Mouse (Mus musculus) heart, embryonic 12.5 days (tissue): ENCODE data around the gene Igsf3. TPM values are rescaled to one million over a fixed set of nuclear protein-coding genes. Genes with fewer than 3 reads are reported as not detected.
A peak's percentile ranks its signal among the peaks of the same experiment; 100 is the strongest.

Experiments
- ATAC-seq: fragments of 200-750 bp; cut with Nextera tagmentation; 2 replicates; pipeline ENCODE4 v1.8.0; 2017; ENCODE audit warnings: moderate TSS enrichment, moderate library complexity; ENCODE audit not compliant: insufficient number of reproducible peaks, low FRiP score
- H3K27ac ChIP-seq: fragments of 300-500 bp; sonication (generic); 2 replicates; pipeline ENCODE4 v1.5.1; 2016; ENCODE audit warnings: mild to moderate bottlenecking, moderate library complexity; ENCODE audit not compliant: poor library complexity, severe bottlenecking
- H3K27me3 ChIP-seq: fragments of 300-500 bp; sonication (generic); replicated peaks from 2 replicates; pipeline ENCODE4 v1.6.1; 2016; ENCODE audit warnings: mild to moderate bottlenecking, moderate library complexity
- H3K36me3 ChIP-seq: fragments of 300-500 bp; sonication (generic); 2 replicates; pipeline ENCODE4 v1.6.1; 2016; ENCODE audit warnings: mild to moderate bottlenecking, moderate library complexity
- H3K4me1 ChIP-seq: fragments of 300-500 bp; sonication (generic); replicated peaks from 2 replicates; pipeline ENCODE4 v1.6.1; 2016; ENCODE audit warnings: mild to moderate bottlenecking
- H3K4me2 ChIP-seq: fragments of 300-500 bp; sonication (generic); 2 replicates; pipeline ENCODE4 v1.6.1; 2016; ENCODE audit warnings: mild to moderate bottlenecking, moderate library complexity
- H3K4me3 ChIP-seq: fragments of 300-500 bp; sonication (generic); 2 replicates; pipeline ENCODE4 v1.5.1; 2016; ENCODE audit warnings: mild to moderate bottlenecking
- H3K9ac ChIP-seq: fragments of 300-500 bp; sonication (generic); 2 replicates; pipeline ENCODE4 v1.6.1; 2016; ENCODE audit warnings: mild to moderate bottlenecking, moderate library complexity
- H3K9me3 ChIP-seq: fragments of 300-500 bp; sonication (generic); replicated peaks from 2 replicates; pipeline ENCODE4 v1.6.1; 2016; ENCODE audit warnings: mild to moderate bottlenecking, moderate library complexity
- WGBS: fragments of 180-500 bp; shearing (Covaris S2); methylation state at CpG from one replicate; pipeline ENCODE4 v1.1.7; 2016; 5-methylcytosine and 5-hydroxymethylcytosine counted together
- polyA plus RNA-seq: library from polyadenylated mRNA; unstranded; fragments of >200 nt; fragmentation: Nextera tagmentation; extraction: Ambion mirVana; gene quantifications from 2 replicates; pipeline ENCODE4 v1.2.1, GENCODE M21; 2016

Igsf3 gene
- polyA plus RNA-seq, 1 experiment from 2014 or later = 46.8 TPM

DNA sequence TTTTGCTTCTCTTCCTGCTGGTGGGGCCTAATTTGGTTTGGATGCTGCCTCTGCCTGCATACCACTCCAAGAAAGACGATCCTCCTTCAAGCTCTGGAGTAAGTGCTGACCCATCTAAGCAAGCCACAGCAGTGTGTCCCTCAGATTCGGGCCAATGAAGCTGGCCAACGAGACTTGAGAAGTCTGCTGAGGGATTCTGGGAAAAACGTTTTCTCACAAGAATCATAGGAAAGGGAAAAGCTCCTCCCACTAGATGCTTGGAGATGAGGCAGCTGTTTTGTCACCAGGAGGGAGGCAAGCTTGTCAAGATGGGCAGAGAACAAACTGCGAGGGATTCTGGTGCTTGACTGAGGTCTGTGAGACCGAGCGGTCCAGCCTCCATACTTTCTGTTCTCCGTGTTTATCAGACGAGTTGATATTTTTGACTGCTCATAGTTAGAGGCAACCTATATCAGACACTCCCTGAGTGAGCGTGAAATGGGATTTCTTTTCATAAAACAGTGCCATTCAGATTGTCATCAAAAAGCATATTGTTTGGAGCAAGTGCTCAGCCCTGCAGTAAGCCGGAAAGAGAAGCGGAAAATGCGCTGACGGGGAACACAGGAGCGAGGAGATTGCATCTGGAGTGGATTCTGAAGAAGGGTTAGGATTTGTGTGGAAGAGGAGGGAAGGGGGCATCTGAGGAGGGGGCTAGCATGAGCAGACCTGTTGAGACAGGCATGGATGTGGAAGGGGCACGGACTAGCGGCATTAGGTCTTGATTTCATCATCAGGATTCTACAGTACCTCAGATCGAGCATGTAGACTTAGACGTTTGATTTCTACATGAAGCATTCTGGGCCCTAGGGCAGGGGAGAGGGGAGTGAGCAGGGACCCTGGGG, 17.0 kb downstream of the Igsf3 start:
- no peaks in the 10 kb centered on the region for H3K36me3 ChIP-seq
- 0 out of 2 replicates have a peak overlapping the region, but pooled peaks have one; percentile 15 for H3K9ac ChIP-seq
- H3K9me3 ChIP-seq = no peaks in the 10 kb centered on the region
- ATAC-seq = no peak
- peaks cover 88% of the 10 kb centered on the region for H3K4me1 ChIP-seq
- H3K27me3 ChIP-seq = no peaks in the 10 kb centered on the region
- 51% methylated on average over 19 of the region's 19 CpGs for WGBS
- peak overlapping the region; percentile 81; the same call in 1 of the 2 replicates for H3K27ac ChIP-seq
- no peak overlapping the region for H3K4me2 ChIP-seq
- no peak overlapping the region for H3K4me3 ChIP-seq

DNA sequence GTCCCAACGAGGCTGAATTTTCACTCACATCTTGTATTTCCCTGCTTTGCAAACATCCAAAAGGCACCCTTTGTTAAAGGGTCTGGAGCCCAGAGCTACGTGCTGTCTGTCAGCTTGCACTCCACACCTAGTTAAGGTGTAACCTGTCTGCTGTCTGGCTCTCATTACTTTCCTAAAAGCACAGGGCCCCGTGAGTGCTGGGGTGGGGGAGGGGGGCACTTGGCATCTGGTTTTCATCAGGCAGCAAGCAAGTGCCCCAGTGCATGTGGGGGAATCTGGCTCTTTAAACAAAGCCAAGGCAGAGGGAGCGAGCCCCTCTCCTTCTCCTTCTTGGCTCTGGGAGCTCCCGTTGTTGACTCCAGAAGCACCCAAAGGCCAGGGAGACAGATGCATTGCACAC, 18.5 kb downstream of the Igsf3 start:
- peaks cover 88% of the 10 kb centered on the region for H3K4me1 ChIP-seq
- no peaks in the 10 kb centered on the region for H3K9me3 ChIP-seq
- H3K4me3 ChIP-seq = no peak overlapping the region
- no peaks in the 10 kb centered on the region for H3K36me3 ChIP-seq
- 15% methylated on average over 5 of the region's 5 CpGs for WGBS
- ATAC-seq = no peak
- H3K4me2 ChIP-seq = peak overlapping the region; percentile 39
- 0 out of 2 replicates have a peak overlapping the region, but pooled peaks have one; percentile 2 for H3K9ac ChIP-seq
- no peaks in the 10 kb centered on the region for H3K27me3 ChIP-seq
- peak overlapping the region; percentile 81 for H3K27ac ChIP-seq

DNA sequence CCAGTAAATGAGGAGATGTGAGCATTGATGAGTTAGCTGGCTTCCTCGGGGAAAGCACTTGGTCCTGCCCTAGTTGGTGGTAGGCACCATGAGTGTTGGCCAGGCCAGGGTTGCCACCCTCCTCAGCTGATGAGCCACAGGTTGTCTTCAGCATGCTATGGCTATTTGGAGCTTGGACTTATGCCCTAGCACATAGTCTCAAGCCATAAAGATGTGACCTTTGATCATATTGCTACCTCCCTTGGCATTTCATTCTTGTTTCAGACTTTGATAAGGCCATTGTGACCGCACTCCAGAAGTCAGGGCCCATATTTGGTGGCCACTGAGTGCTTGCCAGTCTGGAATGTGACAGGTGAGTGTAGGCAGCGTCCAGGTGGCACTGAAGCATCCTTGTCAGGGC, 19.2 kb downstream of the Igsf3 start:
- Histone ChIP-seq H3K27me3 (no peaks in the 10 kb centered on the region), H3K4me3 (no peak overlapping the region), H3K4me1 (peaks cover 87% of the 10 kb centered on the region), H3K9me3 (no peaks in the 10 kb centered on the region), H3K36me3 (no peaks in the 10 kb centered on the region), H3K27ac (peak overlapping the region; percentile 81), H3K9ac (peak overlapping the region; percentile 2; the same call in 1 of the 2 replicates), H3K4me2 (peak overlapping the region; percentile 39)
- 57% methylated on average over 3 of the region's 3 CpGs for WGBS
- ATAC-seq = no peak

DNA sequence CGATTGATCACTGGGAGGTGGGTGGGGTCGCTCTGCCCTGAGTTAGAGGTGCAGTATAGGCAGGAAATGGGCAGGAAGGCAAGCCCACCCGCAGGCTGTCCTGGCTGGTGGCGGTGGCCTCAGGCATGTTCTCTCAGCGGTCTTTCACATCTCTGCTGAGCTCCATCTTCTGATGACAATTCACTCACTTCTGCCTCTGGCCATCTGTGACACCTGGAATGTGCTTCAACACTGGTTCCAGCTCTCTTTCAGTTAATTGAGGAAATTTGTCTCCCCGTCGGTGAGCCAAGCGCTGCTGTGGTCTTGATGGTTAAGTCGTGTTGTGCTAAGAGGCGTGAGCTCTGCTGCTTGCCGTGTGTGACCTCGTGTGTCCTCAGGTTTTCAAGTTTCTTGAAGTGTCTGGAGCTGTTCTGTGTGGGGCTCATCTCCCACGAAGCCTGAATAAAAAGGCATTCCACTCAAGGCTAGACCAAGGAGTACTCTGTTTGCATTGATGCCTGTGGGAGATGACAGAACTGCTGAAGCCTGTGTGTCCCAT, 19.9 kb downstream of the Igsf3 start:
- no peak for ATAC-seq
- 34% methylated on average over 13 of the region's 13 CpGs for WGBS
- H3K4me3 ChIP-seq = no peak overlapping the region
- H3K27ac ChIP-seq = peak overlapping the region; percentile 81; the same call in 1 of the 2 replicates
- peak overlapping the region; percentile 34; the same call in 1 of the 2 replicates for H3K9ac ChIP-seq
- peaks cover 95% of the 10 kb centered on the region for H3K4me1 ChIP-seq
- H3K27me3 ChIP-seq = no peaks in the 10 kb centered on the region
- peak overlapping the region; percentile 39; the same call in 1 of the 2 replicates for H3K4me2 ChIP-seq
- H3K36me3 ChIP-seq = no peaks in the 10 kb centered on the region
- no peaks in the 10 kb centered on the region for H3K9me3 ChIP-seq

DNA sequence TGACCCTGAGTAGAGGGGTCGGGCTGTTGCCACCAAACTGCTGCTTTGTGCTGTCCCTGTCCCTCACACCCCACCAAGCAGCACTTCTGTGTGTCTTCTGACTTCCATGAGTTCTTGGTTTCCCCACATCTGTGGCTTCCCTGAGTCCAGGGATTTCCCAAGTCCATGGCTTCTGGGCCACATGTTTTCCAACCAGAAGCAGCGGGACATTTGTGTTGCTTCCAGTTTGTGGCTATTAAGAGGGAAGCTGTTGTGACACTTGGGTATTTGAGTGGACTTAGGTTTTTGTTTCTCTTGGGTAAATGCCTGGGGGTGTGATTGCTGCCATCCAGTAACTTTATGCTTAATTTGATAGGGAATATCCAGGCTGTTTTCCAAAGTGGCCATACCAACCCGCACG, 20.5 kb downstream of the Igsf3 start:
- no peak for ATAC-seq

DNA sequence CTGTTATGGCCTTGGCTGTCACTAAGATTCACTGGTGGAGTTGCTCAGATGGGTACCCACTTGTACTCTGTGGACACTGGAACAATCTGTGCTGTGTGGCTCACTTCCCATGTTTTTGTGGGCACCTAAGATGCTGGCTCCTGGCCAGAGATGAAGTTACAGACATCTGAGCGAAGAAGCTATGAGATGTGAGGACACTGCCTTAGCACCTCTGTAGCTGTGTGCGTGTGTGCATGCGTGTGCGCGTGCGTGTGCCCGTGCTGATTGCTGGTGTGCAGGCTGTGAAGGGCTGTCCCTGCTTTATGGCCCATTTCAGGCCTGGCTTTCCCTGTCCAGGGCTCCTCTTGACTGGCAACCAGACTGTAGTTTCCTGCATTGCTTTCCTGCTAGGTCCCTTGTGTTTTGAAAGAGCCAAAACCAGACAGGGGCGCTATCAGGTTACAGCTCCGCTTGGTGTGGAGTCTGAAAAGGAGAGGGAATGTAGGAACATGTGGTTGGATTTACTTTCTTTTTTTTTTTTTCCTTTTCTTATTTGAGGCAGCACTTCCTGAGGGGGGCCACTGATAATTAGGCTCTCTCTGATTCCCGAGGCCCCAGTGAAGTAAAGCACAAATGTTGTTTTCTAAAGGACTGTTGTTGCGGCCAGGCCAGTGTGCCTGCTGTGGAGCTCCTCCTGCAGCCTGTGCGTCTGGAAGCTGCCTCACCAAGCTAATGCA, 21.3 kb downstream of the Igsf3 start:
- H3K4me1 ChIP-seq = peaks cover 91% of the 10 kb centered on the region
- no peaks in the 10 kb centered on the region for H3K9me3 ChIP-seq
- H3K27ac ChIP-seq = peak overlapping the region; percentile 80
- peak overlapping the region; percentile 29 for H3K4me2 ChIP-seq
- 37% methylated on average over 12 of the region's 12 CpGs for WGBS
- H3K9ac ChIP-seq = peak overlapping the region; percentile 38; the same call in 1 of the 2 replicates
- no peaks in the 10 kb centered on the region for H3K27me3 ChIP-seq
- H3K4me3 ChIP-seq = no peak overlapping the region
- H3K36me3 ChIP-seq = no peaks in the 10 kb centered on the region
- peak; percentile 54 for ATAC-seq

More for the DNA sequence above, 20.5 kb downstream of the Igsf3 start:
- H3K36me3 ChIP-seq = no peaks in the 10 kb centered on the region
- 73% methylated on average over 4 of the region's 4 CpGs for WGBS
- H3K27ac ChIP-seq = peak overlapping the region; percentile 80; the same call in 1 of the 2 replicates
- no peaks in the 10 kb centered on the region for H3K9me3 ChIP-seq
- no peaks in the 10 kb centered on the region for H3K27me3 ChIP-seq
- no peak overlapping the region for H3K4me2 ChIP-seq
- peak overlapping the region; percentile 34; the same call in 1 of the 2 replicates for H3K9ac ChIP-seq
- H3K4me1 ChIP-seq = peaks cover 93% of the 10 kb centered on the region
- no peak overlapping the region for H3K4me3 ChIP-seq

DNA sequence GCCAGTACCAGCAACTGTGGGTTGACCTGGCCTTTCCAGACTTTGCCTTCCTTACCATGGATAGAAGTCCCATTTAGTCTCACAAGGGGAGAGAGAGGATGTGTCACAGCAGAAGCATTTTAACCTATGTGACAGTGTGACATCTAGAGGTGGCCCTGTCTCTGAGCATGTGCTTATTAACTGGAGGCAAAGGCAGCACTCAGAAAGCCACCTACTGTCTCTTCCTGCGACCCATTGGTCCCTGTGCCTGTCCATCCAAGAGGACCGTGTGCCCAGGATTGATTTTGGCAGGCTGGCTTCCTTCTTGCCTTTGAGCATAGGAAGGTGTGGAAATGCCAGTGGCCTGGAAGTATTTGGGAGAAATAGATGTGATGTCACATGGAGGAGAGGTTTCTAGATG, 22.0 kb downstream of the Igsf3 start:
- H3K27ac ChIP-seq = peak overlapping the region; percentile 80
- H3K4me2 ChIP-seq = 0 out of 2 replicates have a peak overlapping the region, but pooled peaks have one; percentile 24
- no peak overlapping the region for H3K4me3 ChIP-seq
- H3K27me3 ChIP-seq = no peaks in the 10 kb centered on the region
- no peak for ATAC-seq
- 43% methylated on average over 2 of the region's 2 CpGs for WGBS
- no peak overlapping the region for H3K9ac ChIP-seq
- no peaks in the 10 kb centered on the region for H3K9me3 ChIP-seq
- H3K36me3 ChIP-seq = no peaks in the 10 kb centered on the region
- H3K4me1 ChIP-seq = peaks cover 91% of the 10 kb centered on the region

DNA sequence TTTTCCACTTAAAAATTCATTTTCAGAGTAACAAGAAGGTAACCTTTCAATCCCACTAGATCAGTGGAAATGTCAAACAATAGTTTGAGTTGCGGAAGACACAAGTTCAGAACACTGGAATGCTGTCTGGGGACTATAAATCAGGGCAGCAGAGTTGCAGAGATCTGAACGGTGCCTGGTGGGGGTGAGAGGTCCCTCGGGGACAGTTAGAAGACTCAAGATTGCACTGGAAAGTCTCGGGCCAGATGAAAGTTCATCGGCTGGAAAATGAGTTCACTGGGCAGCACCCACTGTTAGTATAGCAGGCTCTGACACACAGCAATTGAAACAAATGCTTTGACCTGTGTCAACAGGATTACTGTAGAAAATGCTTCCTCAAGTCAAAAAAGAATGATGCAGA, 24.6 kb downstream of the Igsf3 start:
- H3K27ac ChIP-seq = no peak overlapping the region
- no peak for ATAC-seq
- no peaks in the 10 kb centered on the region for H3K9me3 ChIP-seq
- H3K4me2 ChIP-seq = no peak overlapping the region
- 34% methylated on average over 5 of the region's 5 CpGs for WGBS
- H3K36me3 ChIP-seq = no peaks in the 10 kb centered on the region
- H3K27me3 ChIP-seq = no peaks in the 10 kb centered on the region
- no peak overlapping the region for H3K4me3 ChIP-seq
- H3K9ac ChIP-seq = no peak overlapping the region
- H3K4me1 ChIP-seq = peaks cover 91% of the 10 kb centered on the region

DNA sequence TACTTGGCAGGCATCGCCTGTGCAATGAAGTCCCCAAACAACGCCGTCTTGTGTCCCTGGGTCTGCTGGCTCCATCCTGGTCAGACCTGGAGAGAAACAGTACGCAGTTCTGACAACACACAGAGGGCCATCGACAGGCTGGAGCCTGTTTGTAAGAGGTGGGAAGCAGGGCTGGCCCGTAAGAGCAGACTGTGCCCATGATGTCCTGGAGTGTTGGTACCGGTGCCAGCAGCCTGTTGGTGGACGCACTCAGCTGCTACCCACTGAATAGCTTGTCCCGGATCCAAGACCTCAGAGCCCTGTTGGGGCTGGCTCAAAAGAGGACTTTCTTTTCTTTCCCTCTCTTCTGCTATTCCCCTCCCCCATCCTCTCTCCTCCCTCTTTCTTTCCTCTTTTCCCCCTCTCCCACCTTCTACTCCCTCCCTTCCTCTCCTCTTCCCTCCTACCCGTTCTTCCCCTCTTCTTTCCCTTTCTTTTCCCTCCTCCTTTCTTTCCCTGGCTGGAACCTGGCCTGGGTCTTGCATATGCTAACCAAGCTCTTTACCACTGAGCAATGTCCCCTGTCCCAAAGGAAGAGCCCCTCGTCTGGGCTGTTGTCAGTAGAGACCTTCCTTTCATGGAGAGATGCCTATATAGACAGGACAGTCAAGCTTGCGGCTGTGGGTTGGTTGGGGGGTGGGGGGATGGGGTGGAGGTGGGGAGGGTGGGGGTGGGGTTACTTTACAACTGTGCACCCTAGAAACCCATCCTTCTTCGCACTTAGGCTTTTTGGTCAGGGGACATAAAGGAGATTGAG, 27.9 kb downstream of the Igsf3 start:
- H3K27me3 ChIP-seq = no peaks in the 10 kb centered on the region
- no peak overlapping the region for H3K9ac ChIP-seq
- 60% methylated on average over 13 of the region's 13 CpGs for WGBS
- no peaks in the 10 kb centered on the region for H3K36me3 ChIP-seq
- no peak overlapping the region for H3K4me3 ChIP-seq
- peak overlapping the region; percentile 28; the same call in 1 of the 2 replicates for H3K4me2 ChIP-seq
- ATAC-seq = no peak
- peaks cover 88% of the 10 kb centered on the region for H3K4me1 ChIP-seq
- H3K27ac ChIP-seq = peak overlapping the region; percentile 41; the same call in 1 of the 2 replicates
- no peaks in the 10 kb centered on the region for H3K9me3 ChIP-seq

DNA sequence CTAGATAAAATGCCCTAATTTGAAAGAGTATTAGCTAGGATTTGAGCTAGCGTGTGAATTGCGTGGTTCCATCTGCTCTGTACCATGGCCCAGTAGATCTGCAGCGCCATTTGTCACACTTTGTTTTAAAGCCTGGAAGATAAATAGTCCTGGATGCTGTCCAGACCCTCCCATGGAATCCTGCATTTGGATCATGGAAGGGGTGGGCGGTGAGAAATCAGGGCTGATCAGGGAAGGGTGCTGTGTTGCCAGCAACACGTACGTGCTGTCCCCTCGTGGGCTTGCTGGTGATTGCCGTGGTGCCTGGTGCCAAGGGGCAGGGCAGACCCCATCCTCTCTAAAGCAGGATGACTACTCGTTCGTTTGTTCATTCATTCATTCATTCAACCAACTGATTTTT, 28.6 kb downstream of the Igsf3 start:
- WGBS = 37% methylated on average over 10 of the region's 10 CpGs
- peaks cover 90% of the 10 kb centered on the region for H3K4me1 ChIP-seq
- peak overlapping the region; percentile 28; the same call in 1 of the 2 replicates for H3K4me2 ChIP-seq
- no peaks in the 10 kb centered on the region for H3K27me3 ChIP-seq
- H3K36me3 ChIP-seq = no peaks in the 10 kb centered on the region
- no peaks in the 10 kb centered on the region for H3K9me3 ChIP-seq
- H3K9ac ChIP-seq = no peak overlapping the region
- peak overlapping the region; percentile 41; the same call in 1 of the 2 replicates for H3K27ac ChIP-seq
- ATAC-seq = no peak
- no peak overlapping the region for H3K4me3 ChIP-seq
